Comparison of ENCODE assay signal across 11 mouse cellular contexts in genomic region chr1:87036334-87036733, GRCm38 (mm10). TPM values are rescaled to one million over a fixed set of nuclear protein-coding genes. Genes with fewer than 3 reads are reported as not detected.
DNase-seq lines count a peak whose midpoint lies in the region; ATAC-seq and TF ChIP-seq lines count a peak whose summit lies in the region.
"Had no signal": no experiment of that assay in that cellular context is flagged by ENCODE, and none has a peak within 500 bp of the region (broad histone marks: within the 10 kb centered on the region; RNA-seq: fewer than 3 reads in every experiment).

No protein-coding gene starts in this region.

- peaks cover 36% of the 10 kb centered on the region for H3K4me1 ChIP-seq in kidney, embryonic 15.5 days
- H3K4me1 ChIP-seq in bone marrow macrophage, adult 2 months (ENCODE audit: control insufficient read depth, insufficient read depth, low read length), result peaks cover 44% of the 10 kb centered on the region
- H3K4me1 ChIP-seq in heart, embryonic 14.5 days (ENCODE audit: control insufficient read depth in 2 of 2, insufficient read depth in 2 of 2, low read length in 2 of 2), result peaks cover 21 to 35% of the 10 kb centered on the region in 2 experiments
- peaks cover 57% of the 10 kb centered on the region for H3K4me1 ChIP-seq in megakaryocyte, embryonic 14.5 days

- ATAC-seq in kidney, embryonic 15.5 days (replicated peaks; ENCODE audit: low FRiP score), result peak; percentile 74
- no peak for ATAC-seq in heart, embryonic 14.5 days (ENCODE audit: insufficient number of reproducible peaks, insufficient read depth, low FRiP score, low read depth)
- no peak for ATAC-seq in CD4-positive, CD25-positive, alpha-beta regulatory T cell, adult 4 months
- ATAC-seq in inflammation-experienced regulatory T-cells, adult 6 months, result no peak

- H3K4me2 ChIP-seq in kidney, embryonic 15.5 days, result no peak overlapping the region
- H3K4me2 ChIP-seq in heart, embryonic 14.5 days (ENCODE audit: low read length), result no peak overlapping the region

- H3K36me3 ChIP-seq in kidney, embryonic 15.5 days, result no peaks in the 10 kb centered on the region
- no peaks in the 10 kb centered on the region for H3K36me3 ChIP-seq in heart, embryonic 14.5 days (ENCODE audit: control insufficient read depth, insufficient read depth, low read length)
- peaks cover 2% of the 10 kb centered on the region for H3K36me3 ChIP-seq in megakaryocyte, embryonic 14.5 days (replicated peaks; ENCODE audit: low read length)

- intact Hi-C loops in left cerebral cortex, adult 2 months (cut with DNase I), result no loop called here

- no peak overlapping the region for H3K9ac ChIP-seq in kidney, embryonic 15.5 days
- peak overlapping the region; percentile 5; the same call in 1 of the 2 replicates for H3K9ac ChIP-seq in heart, embryonic 14.5 days (ENCODE audit: low read length)
- H3K9ac ChIP-seq: liver, embryonic 14.5 days had no signal

- WGBS in kidney, embryonic 15.5 days, result 14% methylated on average over 2 of the region's 3 CpGs
- WGBS in heart, embryonic 14.5 days, result 75% methylated on average over 3 of the region's 3 CpGs

- no peaks in the 10 kb centered on the region for H3K9me3 ChIP-seq in kidney, embryonic 15.5 days (replicated peaks)
- H3K9me3 ChIP-seq in heart, embryonic 14.5 days (ENCODE audit: control insufficient read depth, low read length), result no peaks in the 10 kb centered on the region
- H3K9me3 ChIP-seq in megakaryocyte, embryonic 14.5 days, result no peaks in the 10 kb centered on the region

- H3K27me3 ChIP-seq in kidney, embryonic 15.5 days, result no peaks in the 10 kb centered on the region
- no peaks in the 10 kb centered on the region for H3K27me3 ChIP-seq in heart, embryonic 14.5 days (ENCODE audit: control insufficient read depth, insufficient read depth, low read length)
- H3K27me3 ChIP-seq in megakaryocyte, embryonic 14.5 days (replicated peaks), result peaks cover 8% of the 10 kb centered on the region

- no peak for TF ChIP-seq POLR2A in bone marrow macrophage, adult 2 months (IDR thresholded peaks at IDR 0.05; ENCODE audit: borderline replicate concordance, low read depth, low read length)

- H3K4me3 ChIP-seq in kidney, embryonic 15.5 days (replicated peaks), result no peak overlapping the region
- H3K4me3 ChIP-seq in bone marrow macrophage, adult 2 months (ENCODE audit: insufficient read depth, low read length), result no peak overlapping the region
- no peak overlapping the region for H3K4me3 ChIP-seq in heart, embryonic 14.5 days (ENCODE audit: control insufficient read depth in 1 of 2, insufficient read depth in 1 of 2, low read depth in 1 of 2, low read length in 2 of 2)
- H3K4me3 ChIP-seq in megakaryocyte, embryonic 14.5 days (replicated peaks), result peak overlapping the region; percentile 21
- no peak overlapping the region for H3K4me3 ChIP-seq in left cerebral cortex, adult 2 months

- no peak for TF ChIP-seq CTCF in bone marrow macrophage, adult 2 months (IDR thresholded peaks at IDR 0.05; ENCODE audit: low read depth, low read length)
- TF ChIP-seq CTCF in left cerebral cortex, adult 2 months (IDR thresholded peaks at IDR 0.05), result no peak

- peak overlapping the region; percentile 93 for H3K27ac ChIP-seq in kidney, embryonic 15.5 days
- H3K27ac ChIP-seq in bone marrow macrophage, adult 2 months (ENCODE audit: insufficient read depth, low read depth, low read length), result peak overlapping the region; percentile 97
- peak overlapping the region in 1 of 2 experiments; percentile 65; a peak in 2 of 4 replicates for H3K27ac ChIP-seq in heart, embryonic 14.5 days (replicated peaks in 1 of 2; ENCODE audit: control insufficient read depth in 1 of 2, insufficient read depth in 1 of 2, low read depth in 2 of 2, low read length in 2 of 2)
- H3K27ac ChIP-seq in left cerebral cortex, adult 2 months, result no peak overlapping the region
- H3K27ac ChIP-seq: liver, embryonic 14.5 days had no signal

- no peak for DNase-seq in kidney, adult 11 months
- DNase-seq in left cerebral cortex, adult 2 months (ENCODE audit: extremely low spot score in 1 of 2, low spot score in 2 of 2), result no peak

RNA-seq across cellular contexts. Expression of gene Alppl2, which starts 53.4 kb away (rescaled TPM):
- polyA plus RNA-seq in kidney, embryonic 15.5 days (2015; fragmentation: Nextera tagmentation; extraction: Ambion mirVana), result not detected in 2 replicates
- not detected in 2 replicates for polyA plus RNA-seq in bone marrow macrophage, adult 2 months (2012; ENCODE audit: insufficient read depth, insufficient read length, missing spikeins)
- not detected in 2 replicates for polyA plus RNA-seq in heart, embryonic 14.5 days (2014; fragmentation: Nextera tagmentation; extraction: Ambion mirVana)
- not detected in 2 replicates for polyA plus RNA-seq in megakaryocyte, embryonic 14.5 days (2012; ENCODE audit: insufficient read depth, low replicate concordance)
- polyA plus RNA-seq in CD4-positive, CD25-positive, alpha-beta regulatory T cell, adult 4 months (2017; shearing (Covaris generic)), result not detected
- total RNA-seq in left cerebral cortex, adult 2 months (2021), result not detected
- not detected for polyA plus RNA-seq in inflammation-experienced regulatory T-cells, adult 6 months (2017; shearing (Covaris generic))
- total RNA-seq: common myeloid progenitor, adult 5-6 weeks; MEL had no signal
- polyA plus RNA-seq: liver, embryonic 14.5 days had no signal
